Mouse (Mus musculus) olfactory bulb, adult 2 months (tissue): ENCODE data around the gene Zcwpw1. TPM values are rescaled to one million over a fixed set of nuclear protein-coding genes. Genes with fewer than 3 reads are reported as not detected.

Experiments
- H3K27ac ChIP-seq: fragments of 200-500 bp; 2 replicates; pipeline ENCODE4 v1.5.1; 2012; ENCODE audit warnings: low read depth, low read length; ENCODE audit not compliant: insufficient read depth
- H3K4me1 ChIP-seq: fragments of 200-500 bp; 2 replicates; pipeline ENCODE4 v1.6.1; 2012; ENCODE audit warnings: low read length; ENCODE audit not compliant: control insufficient read depth, insufficient read depth
- H3K4me3 ChIP-seq: fragments of 200-500 bp; 2 replicates; pipeline ENCODE4 v1.5.1; 2012; ENCODE audit warnings: mild to moderate bottlenecking, low read depth, low read length, moderate library complexity; ENCODE audit not compliant: insufficient read depth
- CTCF ChIP-seq: fragments of 200-500 bp; IDR thresholded peaks from 2 replicates; pipeline ENCODE4 v1.5.1; 2012; ENCODE audit warnings: low read depth, mild to moderate bottlenecking, low read length, moderate library complexity; ENCODE audit not compliant: insufficient read depth
- POLR2A ChIP-seq: fragments of 200-500 bp; IDR thresholded peaks from 2 replicates; pipeline ENCODE4 v1.6.1; 2012; ENCODE audit warnings: mild to moderate bottlenecking, low read depth, low read length, moderate library complexity; ENCODE audit not compliant: insufficient read depth
- WGBS: fragments of 180-500 bp; shearing (Covaris S2); methylation state at CpG from one replicate; pipeline ENCODE4 v1.1.7; 2018; 5-methylcytosine and 5-hydroxymethylcytosine counted together
- polyA plus RNA-seq: library from polyadenylated mRNA; stranded (reverse); fragments of >200 nt; gene quantifications from 2 replicates; pipeline ENCODE4 v1.2.4, GENCODE M21; 2012; ENCODE audit warnings: low replicate concordance; ENCODE audit not compliant: missing spikeins, insufficient read depth, insufficient read length

The Zcwpw1 gene
- not detected in 2 replicates for polyA plus RNA-seq

DNA sequence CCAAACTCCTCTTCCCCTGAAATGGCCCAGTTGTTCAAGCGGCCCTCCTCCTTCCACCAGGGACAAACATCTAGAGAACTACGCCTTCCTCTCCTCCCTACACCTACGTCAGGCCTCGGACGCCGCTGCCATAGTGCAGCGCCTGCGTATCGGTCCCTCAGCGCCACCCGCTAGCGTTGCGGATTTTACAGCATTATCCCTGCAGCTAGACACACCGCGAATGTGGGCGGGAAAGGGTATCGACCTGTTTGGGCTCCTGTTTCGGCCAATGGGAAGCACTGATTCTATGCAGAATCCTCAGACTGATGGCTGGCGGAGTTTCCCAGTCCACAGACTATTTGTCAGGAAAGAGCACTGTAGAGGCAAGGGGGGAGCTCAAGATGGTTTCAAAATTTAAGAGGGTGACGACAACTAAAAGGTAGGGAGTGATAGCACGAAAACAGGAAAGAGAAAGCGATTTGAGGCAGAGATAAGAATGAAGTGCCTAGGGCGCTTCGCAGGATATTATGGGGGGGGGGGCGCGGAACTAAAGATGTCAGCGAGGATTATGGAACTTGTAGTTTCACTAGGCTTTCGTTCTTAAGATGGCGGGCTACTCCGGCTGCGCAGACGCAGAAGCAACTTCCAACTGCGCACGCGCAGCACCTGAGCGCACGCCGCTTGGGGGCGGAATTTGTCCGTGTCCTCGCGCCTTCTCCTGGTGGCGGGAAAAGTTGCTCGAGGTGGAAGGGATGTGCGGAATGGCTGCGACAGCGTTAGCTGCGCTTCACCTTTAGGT lies at the start of gene Zcwpw1, which contains the start of gene Mepce:
TSS of gene Zcwpw1 (plus strand) at position 648 of the 778 bp plus-strand sequence.
TSS of gene Mepce (minus strand) at position 505 of the 778 bp plus-strand sequence.
- TF ChIP-seq POLR2A (peak; percentile 63), CTCF (peak; percentile 80)
- Histone ChIP-seq H3K27ac (peak within 1 kb of the TSS; percentile 98), H3K4me3 (peak within 1 kb of the TSS; percentile 81), H3K4me1 (peaks cover 30% of the 10 kb centered on the region)
- WGBS, result under 1% methylated on average over 48 of the region's 48 CpGs

DNA sequence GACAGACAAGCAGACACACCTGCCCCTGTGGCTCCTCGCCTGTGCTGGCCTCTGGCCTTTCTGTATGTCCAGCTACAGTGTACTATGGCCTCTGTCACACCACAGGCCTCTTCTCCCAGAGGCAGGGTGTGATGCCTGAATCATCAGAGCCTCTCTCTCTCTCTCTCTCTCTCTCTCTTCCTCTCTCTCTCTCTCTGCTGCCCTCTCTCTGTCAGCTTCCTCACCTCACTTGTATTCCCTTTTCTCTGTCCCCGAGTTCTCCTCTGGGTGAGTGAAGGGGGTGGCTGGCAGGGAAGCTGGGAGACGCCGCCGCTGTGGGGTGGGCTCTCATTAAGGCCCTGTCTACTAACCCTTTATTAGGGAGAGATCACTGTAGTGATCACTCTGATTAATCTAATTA lies 49.1 kb upstream of the Zcwpw1 start:
- TF ChIP-seq POLR2A (no peak), CTCF (0 out of 2 replicates have a peak, but pooled peaks have one; percentile 25)
- WGBS, result 20% methylated on average over 5 of the region's 5 CpGs
- Histone ChIP-seq H3K27ac (no peak overlapping the region), H3K4me1 (peaks cover 54% of the 10 kb centered on the region), H3K4me3 (no peak overlapping the region)

DNA sequence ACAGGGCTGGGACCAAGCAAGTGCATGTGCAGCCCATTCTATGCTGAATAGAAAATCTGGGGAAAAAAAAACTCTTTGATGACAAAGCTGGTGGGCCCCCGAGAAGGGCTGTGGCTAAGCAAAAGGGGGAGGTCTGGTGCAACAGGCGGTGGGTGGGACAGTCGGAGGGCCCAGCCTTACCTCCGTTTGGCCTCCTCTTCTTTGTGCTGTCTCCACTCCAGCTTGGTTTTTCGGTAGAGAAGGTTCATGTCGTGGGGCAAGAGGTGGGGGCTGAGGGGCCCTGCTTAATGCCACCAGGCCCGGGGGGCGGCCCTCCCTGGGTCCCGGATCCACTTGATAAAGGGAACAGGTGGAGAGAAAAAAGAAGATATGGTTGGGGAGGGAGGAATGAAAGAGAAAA lies 48.1 kb upstream of the Zcwpw1 start:
- Histone ChIP-seq H3K4me3 (no peak overlapping the region), H3K4me1 (peaks cover 46% of the 10 kb centered on the region), H3K27ac (no peak overlapping the region)
- TF ChIP-seq CTCF, result no peak; the same call in 1 of the 2 replicates
- no peak for TF ChIP-seq POLR2A
- 51% methylated on average over 9 of the region's 9 CpGs for WGBS

DNA sequence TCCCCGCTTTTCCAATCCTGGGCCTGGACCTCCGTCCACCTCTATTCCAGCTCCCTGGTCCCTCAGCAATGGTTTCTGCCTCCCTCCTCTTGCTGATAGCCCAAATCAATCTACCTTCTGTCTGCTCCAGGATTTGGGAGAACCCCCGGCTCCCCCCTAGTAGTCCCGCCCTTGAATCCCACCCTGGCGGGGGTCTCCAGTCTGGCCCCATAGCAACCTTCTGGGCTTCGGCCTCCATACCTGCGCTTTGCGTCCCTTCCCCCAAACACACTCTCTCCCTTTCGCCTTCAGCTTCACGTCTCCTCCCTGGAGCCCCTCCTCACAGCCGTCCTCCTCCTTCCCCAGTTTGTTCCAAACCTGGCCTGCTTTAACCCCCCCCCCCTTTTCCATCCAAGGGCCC lies 47.1 kb upstream of the Zcwpw1 start:
- H3K27ac ChIP-seq, result no peak overlapping the region
- peaks cover 35% of the 10 kb centered on the region for H3K4me1 ChIP-seq
- TF ChIP-seq CTCF, result no peak
- no peak; the same call in 1 of the 2 replicates for TF ChIP-seq POLR2A
- peak overlapping the region; percentile 54 for H3K4me3 ChIP-seq
- WGBS, result 16% methylated on average over 11 of the region's 11 CpGs

DNA sequence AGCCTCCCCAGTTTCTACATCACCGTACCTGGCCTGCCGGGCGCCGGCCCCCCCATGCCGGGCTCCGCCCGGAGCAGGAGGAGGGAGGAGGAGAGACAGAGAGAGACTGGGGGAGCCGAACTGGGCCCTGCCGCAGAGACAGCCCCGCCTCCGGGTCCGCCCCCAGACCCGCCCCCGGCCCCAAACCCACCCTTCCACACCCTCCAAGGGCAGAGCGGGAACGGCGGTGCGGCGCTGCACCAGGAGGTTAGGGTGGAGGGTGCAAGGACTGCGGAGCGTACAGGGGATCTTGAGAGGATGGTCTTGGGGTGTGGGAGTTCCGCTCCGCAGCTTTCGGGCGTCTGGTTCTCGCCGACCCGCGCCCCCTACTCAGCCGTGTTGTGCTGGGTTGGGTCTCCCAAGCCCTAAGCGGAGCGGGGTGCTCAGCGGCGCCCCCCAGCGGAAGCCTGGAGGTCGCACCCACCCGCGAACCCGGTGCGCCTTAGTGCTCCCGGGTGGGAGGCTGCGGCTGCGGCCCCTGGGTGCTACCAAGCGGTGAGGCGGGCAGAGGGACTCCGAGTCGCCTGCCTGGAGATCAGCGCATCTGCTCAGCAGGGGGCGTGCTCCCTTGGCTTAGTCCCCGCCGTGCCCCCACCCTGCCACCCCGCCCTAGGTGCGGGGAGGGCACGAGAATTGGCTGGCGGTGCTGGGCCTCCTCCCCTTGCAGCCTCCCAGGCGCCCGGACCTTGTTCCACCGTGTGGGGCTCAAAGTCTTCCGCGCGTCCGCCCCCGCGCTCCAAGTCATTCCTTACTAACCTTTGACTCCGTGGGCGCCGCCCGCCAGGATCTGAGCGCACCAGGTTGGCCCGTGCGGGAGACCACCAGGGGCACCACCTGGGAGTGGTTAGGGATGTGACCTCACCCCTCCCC lies 46.3 kb upstream of the Zcwpw1 start, which contains the start of gene Nyap1:
TSS of gene Nyap1 (minus strand) at position 585 of the 909 bp plus-strand sequence.
- Histone ChIP-seq H3K4me1 (peaks cover 29% of the 10 kb centered on the region), H3K27ac (no peak within 1 kb of the TSS; the same call in 1 of the 2 replicates), H3K4me3 (peak within 1 kb of the TSS; percentile 54)
- TF ChIP-seq CTCF (peak; percentile 92; the same call in 1 of the 2 replicates), POLR2A (peak; percentile 32; the same call in 1 of the 2 replicates)
- 2% methylated on average over 71 of the region's 71 CpGs for WGBS

DNA sequence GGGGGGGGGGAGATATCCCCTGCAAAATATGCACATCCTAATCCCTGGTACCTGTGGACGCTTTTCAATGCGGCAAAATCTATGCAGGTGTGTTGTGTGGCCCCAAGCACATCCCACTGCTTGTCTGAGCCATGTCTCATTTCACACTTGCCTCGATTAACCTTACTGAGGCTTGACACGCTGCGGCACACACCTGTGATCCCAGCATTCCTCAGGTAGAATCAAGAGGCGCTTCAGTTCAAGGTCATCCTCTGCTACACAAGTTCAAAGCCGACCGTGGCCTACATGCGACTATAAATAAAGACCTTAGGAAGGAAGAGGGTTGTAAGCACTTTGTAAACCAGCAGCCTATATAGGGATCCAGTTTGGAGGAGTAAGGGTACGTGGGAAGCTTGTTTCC lies 45.5 kb upstream of the Zcwpw1 start:
- WGBS, result 77% methylated on average over 10 of the region's 10 CpGs
- Histone ChIP-seq H3K4me3 (no peak overlapping the region), H3K4me1 (peaks cover 34% of the 10 kb centered on the region), H3K27ac (no peak overlapping the region)
- TF ChIP-seq CTCF, result no peak

DNA sequence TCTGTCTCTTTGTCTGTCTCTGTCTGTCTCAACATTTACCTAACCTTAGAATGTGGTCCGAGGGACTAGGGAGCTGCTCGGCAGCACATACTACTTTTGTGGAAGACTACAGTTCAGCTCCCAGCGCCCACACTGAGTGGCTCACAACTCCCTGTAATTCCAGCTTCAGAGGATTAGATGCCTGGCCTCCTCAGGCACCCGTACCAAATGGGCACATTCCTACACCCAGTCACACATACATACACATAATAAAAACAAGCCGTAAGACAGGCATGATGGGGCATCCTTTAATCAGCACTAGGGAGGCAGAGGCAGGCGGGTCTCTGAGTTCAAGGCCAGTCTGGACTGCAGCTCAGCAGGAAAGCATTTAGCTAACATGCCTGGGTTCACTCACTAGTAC lies 44.8 kb upstream of the Zcwpw1 start:
- no peak for TF ChIP-seq POLR2A
- no peak for TF ChIP-seq CTCF
- peaks cover 38% of the 10 kb centered on the region for H3K4me1 ChIP-seq

DNA sequence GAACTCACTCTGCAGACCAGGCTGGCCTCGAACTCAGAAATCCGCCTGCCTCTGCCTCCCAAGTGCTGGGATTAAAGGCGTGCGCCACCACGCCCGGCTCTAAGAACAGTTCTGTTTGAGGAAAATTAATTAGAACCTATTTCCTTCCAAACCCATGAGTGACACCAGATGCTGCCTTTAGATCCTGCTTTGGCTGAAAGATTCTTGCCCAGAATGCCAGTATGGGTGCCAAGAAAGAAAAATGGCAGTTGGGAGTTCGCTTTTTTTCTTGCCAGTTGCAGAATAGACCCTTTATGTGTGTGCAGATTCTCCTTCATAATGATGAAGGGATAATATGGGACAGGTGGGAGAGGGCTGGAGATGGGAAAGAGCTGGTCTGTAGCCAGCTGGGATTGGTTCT lies 43.4 kb upstream of the Zcwpw1 start:
- no peak for TF ChIP-seq POLR2A
- TF ChIP-seq CTCF, result no peak
- H3K4me1 ChIP-seq, result peaks cover 33% of the 10 kb centered on the region
- no peak overlapping the region for H3K27ac ChIP-seq
- no peak overlapping the region for H3K4me3 ChIP-seq
- WGBS, result 69% methylated on average over 7 of the region's 7 CpGs

More for the DNA sequence above, 44.8 kb upstream of the Zcwpw1 start:
- H3K27ac ChIP-seq, result no peak overlapping the region
- H3K4me3 ChIP-seq, result no peak overlapping the region
- 95% methylated on average over 6 of the region's 6 CpGs for WGBS
